Mouse (Mus musculus) C2C12 (cell line): ENCODE data around the gene Samd4.

ENCODE experiments used
- CEBPB ChIP-seq: IDR thresholded peaks from one replicate; pipeline ENCODE4 v1.6.1; 2011; ENCODE audit warnings: low read depth, mild to moderate bottlenecking, control low read depth, moderate library complexity
- CTCF ChIP-seq: IDR thresholded peaks from one replicate; pipeline ENCODE4 v1.5.1; 2011; ENCODE audit not compliant: control insufficient read depth, insufficient read depth, insufficient read length
- MAX ChIP-seq: IDR thresholded peaks from one replicate; pipeline ENCODE4 v1.6.1; 2011; ENCODE audit warnings: mild to moderate bottlenecking, control low read depth
- MYOG ChIP-seq: IDR thresholded peaks from one replicate; pipeline ENCODE4 v1.6.1; 2011; ENCODE audit not compliant: control insufficient read depth, insufficient read length; ENCODE audit errors: extremely low read depth
- USF1 ChIP-seq: IDR thresholded peaks from one replicate; pipeline ENCODE4 v1.6.1; 2011; ENCODE audit warnings: low read depth, mild to moderate bottlenecking, control low read depth, moderate library complexity

- TF ChIP-seq CTCF (no peak), CEBPB (no peak), USF1 (no peak), MYOG (no peak), MAX (no peak)
Observed at GRCm38 (mm10) chr14:46862922-46863321, 19.7 kb upstream of the Samd4 start.
